Mouse (Mus musculus): Measurements from ENCODE around the gene Hapln2.

The Hapln2 gene

DNA sequence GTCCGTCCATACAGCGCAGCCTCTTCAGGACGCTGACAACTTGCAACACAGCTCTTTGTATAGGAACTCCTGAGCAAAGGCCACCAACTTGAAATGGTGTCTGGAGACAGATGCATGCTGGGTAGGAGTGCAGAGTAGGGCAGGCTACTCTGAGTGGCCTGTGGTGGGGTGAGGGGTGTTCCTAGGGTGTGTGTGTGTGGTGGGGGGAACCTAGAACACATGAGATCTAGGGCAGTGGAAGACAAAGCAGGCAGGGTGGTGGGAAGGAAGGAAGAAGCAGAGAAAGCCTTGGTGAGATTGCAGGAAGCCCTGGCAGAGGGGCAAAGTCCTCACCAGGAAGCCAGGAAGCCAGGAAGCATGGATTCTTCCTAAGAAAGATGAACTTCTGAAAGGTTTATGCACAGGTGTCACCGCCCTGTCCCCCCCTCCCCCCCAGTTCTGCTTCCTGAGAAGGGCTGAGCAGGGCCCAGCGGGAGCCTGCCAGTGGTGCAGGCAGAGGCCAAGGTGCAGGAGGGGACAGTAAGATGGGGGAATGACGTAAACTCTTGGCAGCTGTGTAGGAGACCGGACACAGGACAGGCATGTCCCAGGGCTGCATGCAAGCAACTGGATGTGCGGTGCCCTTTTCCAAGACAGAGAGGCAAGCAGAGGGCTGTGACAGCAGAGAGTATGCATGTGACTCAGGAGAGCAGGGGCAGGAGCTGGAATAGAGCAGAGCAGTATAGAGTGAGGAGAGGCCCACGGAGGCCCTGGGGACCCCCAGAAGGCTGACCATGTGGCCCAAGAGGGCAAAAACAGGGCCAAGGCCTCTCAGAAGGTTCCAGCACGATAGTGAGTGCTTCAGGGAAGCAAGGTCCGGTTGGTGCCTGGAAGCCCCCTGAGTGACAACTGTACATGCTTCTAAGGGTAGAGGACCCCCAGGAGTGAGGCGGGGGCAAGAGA is 45.2 kb downstream of the Hapln2 start:
- no peak for DNase-seq (ENCODE audit: low spot score in 2 of 2)

- no peak for DNase-seq (ENCODE audit: low spot score in 2 of 2)
Measured at GRCm38 (mm10) chr3:87981214-87981760, 46.1 kb downstream of the Hapln2 start.

DNA sequence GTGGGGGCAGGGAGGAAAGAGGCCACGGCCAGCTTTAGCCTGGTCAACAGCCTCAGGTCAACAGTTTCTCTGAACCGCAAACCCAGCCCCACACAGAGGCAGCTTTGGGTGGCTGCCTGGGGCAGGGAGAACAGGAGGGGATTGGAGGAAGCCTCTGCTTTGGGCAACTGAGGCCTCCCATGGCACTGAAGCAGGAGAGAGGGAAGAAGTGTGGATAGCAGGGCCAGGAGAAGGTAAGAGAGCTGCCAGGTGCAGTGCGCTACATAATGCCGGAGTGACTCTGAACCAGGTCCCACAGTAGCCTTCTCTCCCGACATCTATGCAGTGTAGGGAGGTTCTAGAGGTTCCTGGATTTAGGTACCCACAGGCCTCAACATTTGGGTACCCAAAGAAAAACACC is 46.7 kb downstream of the Hapln2 start:
- DNase-seq (ENCODE audit: low spot score in 2 of 2) = peak in 1 of 2 experiments; percentile 55

GRCm38 (mm10) chr3:87980085-87980484 is 47.3 kb downstream of the Hapln2 start:
- DNase-seq (ENCODE audit: low spot score in 2 of 2) = peak in 1 of 2 experiments; percentile 51

DNA sequence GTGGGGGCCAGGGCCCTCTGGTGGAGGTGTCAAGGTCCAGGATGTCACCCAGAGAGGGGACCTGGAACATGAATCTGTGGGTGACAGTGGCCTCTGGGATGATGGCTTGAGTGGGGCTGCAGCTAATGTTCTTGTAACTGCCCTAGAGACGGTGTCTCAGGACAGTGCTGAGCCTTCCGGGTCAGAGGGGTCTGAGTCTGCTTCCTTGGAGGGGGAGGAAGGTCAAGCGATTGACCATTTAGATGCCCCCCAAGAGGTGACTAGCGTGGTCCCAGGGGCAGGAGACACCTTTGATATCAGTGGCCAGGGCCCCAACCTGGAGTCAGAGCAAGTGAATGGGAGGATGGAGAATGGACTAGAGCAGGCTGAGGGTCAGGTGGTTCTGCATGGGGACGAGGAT is 47.9 kb downstream of the Hapln2 start:
- peak in 1 of 2 experiments; percentile 56 for DNase-seq (ENCODE audit: low spot score in 2 of 2)

GRCm38 (mm10) chr3:87974381-87974987 is 52.9 kb downstream of the Hapln2 start:
- peak in 1 of 2 experiments; percentile 56 for DNase-seq (ENCODE audit: low spot score in 2 of 2)

DNA sequence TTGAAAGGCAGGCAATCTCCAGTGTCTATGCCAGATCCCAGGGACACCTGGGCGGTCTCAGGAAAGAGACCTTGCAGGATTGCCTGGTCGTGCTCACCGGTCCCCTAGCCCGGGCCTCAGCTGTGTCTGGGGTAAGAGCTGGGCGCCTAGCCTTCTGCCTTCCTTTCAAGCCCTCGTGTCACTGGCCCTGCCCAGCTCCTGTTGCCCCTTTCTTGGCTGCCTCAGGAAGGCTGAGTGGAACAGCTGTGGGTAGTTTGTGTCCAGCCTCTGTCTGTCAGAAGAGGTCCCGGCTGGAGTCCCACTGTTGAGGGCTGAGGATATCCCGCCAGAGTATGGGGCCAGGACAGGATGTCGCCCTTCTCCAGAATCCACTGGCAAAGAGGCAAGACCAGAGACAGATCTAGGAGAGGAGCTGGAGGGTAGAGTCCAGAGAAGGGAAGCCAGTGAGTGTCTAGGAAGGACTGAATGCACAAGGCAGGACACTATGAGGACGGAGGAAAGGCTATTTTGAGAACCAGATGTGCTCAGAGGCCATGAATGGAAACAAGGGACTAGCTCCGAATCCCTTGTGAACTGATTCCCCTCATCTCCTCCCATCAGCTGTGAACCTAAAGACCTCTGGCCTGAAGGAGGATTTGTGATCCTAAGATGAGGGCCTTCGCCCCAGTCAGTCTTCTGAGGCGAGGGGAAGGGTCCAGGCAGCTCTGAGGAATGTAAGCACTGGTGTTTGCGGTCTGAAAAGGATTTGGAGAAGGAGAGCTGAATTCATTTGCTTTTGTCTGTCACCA is 53.6 kb downstream of the Hapln2 start:
- DNase-seq (ENCODE audit: low spot score in 2 of 2) = peak in 1 of 2 experiments; percentile 52

GRCm38 (mm10) chr3:87972776-87973175 is 54.6 kb downstream of the Hapln2 start:
- no peak for DNase-seq (ENCODE audit: low spot score in 2 of 2)

DNA sequence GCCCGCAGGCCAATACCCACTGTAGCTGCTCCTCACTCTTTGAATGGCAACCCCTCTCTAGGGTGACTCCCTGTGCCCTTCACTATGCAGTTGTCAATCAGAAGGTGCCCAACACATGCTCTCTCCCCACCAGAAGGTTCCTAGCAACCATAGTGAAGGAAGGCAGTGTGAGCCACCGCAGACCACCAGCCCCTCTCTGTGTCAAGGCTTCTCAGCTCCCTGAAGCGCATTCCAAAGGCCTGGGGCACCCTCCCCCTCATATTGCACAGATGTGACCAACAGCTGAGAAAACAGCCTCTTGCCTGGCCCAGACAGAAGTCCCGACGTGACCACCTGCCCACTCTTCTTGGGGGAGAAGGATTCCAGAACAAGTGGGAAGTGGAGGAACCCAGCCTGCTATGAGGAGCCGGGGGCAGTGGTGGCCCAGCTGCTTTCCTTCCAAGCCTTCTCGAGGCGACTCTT is 55.1 kb downstream of the Hapln2 start:
- DNase-seq (ENCODE audit: low spot score in 2 of 2) = no peak
